Mouse (Mus musculus) mouse embryonic stem cell (cell line): ENCODE results near the gene Mamdc4.

Experiments
- in situ Hi-C, 2 experiments: fragments of 300-500 bp; cut with MboI; formaldehyde crosslinking; loops; 1 replicate in 1 of 2; 3 replicates in 1 of 2; pipeline ENCODE4 v1.14.3; 2019 to 2020; ENCODE audit warnings: low sequenced_read_pairs in 2 of 2, low pct_unique_long_range_greater_than_20kb in 1 of 2, mixed read lengths in 1 of 2; ENCODE audit not compliant: unreplicated experiment in 1 of 2

The Mamdc4 gene

DNA sequence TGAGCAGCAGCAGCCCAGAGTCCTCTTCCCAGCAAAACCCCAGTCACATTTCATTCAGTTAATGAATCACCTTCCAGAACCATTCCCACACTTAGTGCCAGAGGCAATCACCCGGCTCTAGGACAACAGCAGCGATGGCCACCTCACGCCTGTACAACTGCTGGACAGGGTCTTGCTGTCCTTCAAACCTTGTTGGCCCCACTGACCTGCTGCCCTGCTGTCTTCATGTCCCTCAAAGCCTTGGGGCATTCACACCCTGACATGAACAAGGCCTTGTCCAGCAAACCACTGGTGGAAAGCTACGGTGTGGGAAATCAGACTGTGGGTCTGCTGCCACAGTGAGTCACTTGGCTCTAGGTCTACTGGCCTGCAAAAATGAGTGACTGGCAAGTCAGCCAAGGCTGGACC lies 34.1 kb downstream of the Mamdc4 start:
- in situ Hi-C loops, result no loop called here

DNA sequence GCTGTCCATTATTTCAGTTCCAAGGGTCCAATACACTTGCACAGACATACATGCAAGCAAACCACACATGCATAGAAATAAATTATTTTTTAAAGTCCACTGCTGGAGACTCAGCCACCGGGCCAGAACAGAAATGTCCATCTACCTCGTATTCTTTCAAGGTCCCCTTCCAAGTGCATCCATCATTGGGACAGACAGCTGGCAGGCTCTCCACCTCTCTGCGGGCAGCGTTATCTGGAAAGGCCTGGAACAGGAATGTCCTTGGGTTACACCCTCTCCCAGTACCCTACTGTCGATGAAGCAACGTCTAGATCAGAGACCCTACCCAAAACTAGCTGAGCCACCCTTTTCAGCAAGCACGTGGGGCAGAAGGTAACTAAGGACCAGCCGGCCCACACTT lies 38.1 kb downstream of the Mamdc4 start:
- in situ Hi-C loops, result no loop called here

DNA sequence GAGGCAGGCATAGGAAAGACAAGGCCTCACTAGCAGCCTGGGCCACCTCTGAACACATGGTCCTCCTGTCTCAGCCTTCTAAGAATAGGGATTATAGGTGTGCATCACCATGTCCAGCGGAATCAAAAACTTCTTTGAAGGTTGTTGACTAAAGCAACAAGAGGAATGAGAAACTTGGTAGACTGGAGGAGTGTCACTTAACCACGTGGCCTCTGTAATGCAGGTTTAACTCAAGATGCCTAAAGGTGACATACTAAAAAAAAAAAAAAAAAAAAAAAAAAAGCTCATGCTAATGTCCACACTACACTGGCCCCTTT lies 39.8 kb downstream of the Mamdc4 start:
- in situ Hi-C loops, result no loop called here

GRCm38 (mm10) chr2:25534178-25534865 lies 40.3 kb downstream of the Mamdc4 start:
- in situ Hi-C loops, result no loop called here

- in situ Hi-C loops, result no loop called here
These were observed 40.9 kb downstream of the Mamdc4 start for GRCm38 (mm10) chr2:25533707-25534106.

DNA sequence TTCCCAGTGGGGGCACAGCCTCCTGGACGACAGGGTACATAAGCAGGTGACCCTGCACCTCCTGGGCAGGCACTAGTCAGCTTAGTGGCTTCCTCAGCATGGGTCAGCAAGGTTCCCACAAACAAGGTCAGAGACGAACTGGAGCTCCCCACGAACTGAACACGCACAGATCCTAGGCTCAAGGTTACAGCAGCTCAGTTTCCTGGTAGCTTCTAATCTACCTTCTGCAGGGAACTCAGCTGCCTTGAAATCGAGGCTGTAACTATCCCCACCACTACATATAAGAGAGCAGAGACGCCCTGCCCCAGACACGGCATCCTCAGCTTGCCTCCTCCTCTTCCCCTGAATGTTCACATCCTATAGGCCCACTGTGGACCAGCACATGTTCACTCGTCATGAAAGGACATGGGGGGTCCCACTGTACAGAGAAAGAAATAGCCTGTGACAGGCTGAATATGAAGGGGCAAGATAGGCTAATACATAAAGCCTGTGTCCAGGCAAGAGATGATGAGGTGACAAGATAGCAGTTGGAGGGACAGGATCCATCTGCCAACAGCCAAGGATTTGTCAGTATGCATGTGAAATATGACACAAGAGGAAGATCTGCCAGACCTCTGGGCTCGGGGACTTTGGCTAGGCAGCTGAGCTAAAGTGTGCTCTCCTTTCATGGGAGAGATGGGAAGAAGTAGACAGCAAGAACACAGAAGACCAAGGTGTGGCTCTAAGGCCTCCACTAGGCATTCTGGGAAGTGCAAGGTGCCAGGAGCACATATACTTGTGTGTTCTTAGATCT lies 47.9 kb downstream of the Mamdc4 start:
- in situ Hi-C loops, result no loop called here
